Mouse (Mus musculus) lung, postnatal 36 days (tissue): Measurements from ENCODE around the gene Rab11fip4.

Experiments used
- DNase-seq: peaks from one replicate; pipeline ENCODE4 v3.0.0; 2022; ENCODE audit warnings: mixed read lengths

The Rab11fip4 gene

GRCm38 (mm10) chr11:79715316-79715715 lies 124.3 kb downstream of the Rab11fip4 start:
- peak; percentile 61 for DNase-seq

DNA sequence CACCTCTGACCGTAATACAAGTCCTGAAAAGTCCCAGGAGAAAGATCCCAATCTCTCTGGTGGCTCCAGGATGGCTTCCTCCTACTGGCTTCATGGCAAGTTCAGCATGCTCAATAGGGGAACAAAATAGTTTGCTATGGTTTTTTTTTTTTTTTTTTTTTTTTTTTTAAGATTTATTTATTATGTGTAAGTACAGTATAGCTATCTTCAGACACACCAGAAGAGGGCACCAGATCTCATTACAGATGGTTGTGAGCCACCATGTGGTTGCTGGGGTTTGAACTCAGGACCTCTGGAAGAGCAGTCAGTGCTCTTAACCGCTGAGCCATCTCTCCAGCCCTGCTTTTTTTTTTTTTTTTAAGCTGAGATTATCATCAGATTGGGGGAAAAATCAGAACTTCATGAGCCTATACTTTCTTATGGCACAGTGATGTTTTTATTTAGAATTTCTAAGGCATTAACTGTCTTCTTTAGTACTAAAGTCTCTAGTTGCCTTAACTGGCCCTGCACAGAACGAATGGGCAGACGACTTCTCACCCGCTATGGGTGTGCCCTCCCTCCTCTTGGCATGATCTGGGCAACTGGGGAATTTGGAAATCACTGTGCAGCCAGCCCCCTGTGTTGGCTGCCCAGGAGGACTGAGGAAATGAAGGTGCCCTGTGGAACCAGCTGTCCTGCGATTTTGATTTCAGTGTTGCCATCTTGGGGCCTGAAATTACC lies 124.9 kb downstream of the Rab11fip4 start:
- peak; percentile 34 for DNase-seq

- DNase-seq = peak; percentile 26
Observed at GRCm38 (mm10) chr11:79716453-79716749, 125.4 kb downstream of the Rab11fip4 start.

DNA sequence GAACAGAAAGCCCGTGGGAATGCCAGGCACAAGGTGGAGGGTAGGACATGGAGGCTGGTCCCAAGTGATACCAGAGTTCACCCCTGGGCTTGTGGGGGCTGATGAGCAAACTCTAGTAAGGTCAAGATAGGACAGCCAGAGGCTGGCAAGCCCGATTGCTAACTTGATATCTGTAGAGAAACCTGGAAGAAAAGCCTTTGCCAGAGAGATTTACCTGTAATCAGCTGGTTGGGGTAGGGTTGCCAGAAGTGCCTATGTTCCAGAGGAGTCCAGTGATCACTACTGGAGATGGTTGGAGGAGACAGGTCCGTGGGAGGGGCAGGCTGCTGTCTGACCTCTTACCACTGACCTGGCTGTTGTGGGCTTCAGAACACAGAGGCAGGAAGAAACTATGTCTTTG lies 126.3 kb downstream of the Rab11fip4 start:
- no peak for DNase-seq

GRCm38 (mm10) chr11:79717801-79718200 lies 126.8 kb downstream of the Rab11fip4 start:
- no peak for DNase-seq

DNA sequence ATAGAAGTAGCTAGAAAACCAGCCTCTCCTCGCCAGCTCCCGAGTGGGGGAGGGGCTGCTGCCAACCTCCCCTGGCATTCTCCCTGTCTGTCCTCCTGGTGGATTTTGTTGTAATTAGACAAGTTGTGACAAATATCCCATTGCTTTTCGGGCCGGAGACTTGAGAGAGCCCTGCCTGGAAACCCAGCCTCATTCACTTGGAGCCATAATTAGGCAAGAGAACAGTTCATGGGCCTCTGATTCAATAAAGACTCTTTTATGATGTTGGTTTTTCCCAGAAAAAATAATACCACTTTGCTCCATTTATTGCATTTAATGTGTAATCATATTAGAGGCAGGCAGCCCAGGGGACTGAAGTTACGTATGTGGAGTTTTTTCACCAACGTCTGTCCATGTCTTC lies 127.2 kb downstream of the Rab11fip4 start:
- DNase-seq = no peak

DNA sequence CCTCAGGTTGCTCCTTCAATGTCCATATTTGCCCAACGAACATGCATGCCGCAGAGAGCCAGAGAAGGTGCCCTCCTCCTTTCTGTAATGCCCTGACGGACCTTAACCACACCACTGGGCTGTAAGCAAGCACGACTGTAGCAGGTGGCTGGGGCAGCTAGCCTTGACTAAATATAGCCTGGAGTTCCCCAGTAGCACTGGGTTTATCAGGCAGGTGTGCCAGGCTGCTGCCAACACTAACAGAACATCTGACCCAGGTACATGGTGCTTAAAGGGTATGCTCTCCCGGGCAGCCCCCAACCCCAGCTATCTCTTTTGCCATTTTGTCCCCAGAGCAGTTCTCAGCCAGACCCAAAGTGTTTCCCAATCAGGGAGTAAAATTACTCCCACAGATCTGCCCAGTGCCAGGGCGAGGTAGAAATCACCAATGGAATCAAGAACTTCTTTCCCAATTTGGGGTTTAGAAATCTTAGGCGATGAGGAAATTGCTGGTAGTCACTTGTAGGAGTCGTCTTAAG lies 127.9 kb downstream of the Rab11fip4 start:
- peak; percentile 73 for DNase-seq

GRCm38 (mm10) chr11:79720737-79721136 lies 129.7 kb downstream of the Rab11fip4 start:
- no peak for DNase-seq

GRCm38 (mm10) chr11:79722811-79723210 lies 131.8 kb downstream of the Rab11fip4 start:
- DNase-seq = peak; percentile 37

DNA sequence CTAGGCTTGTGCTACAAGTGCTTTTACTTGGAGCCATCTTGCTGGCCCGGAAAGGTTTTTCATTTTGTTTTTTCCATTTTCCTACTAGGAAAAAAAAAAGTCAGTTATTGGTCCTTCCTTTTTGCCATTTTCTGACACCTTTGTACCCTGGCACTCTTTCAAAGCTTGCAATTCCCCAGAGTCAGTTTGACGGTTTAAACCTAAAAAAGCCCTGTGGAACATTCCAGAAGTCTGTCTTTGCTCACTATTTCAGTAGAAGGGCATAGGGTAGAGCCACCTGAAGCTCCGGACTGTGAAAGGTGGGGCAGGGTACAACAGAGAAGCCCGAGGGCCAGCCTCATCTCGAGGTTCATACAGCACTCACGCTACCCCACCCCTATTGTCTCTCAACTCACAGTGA lies 134.0 kb downstream of the Rab11fip4 start:
- no peak for DNase-seq

GRCm38 (mm10) chr11:79729231-79730047 lies 138.4 kb downstream of the Rab11fip4 start:
- peak; percentile 88 for DNase-seq

GRCm38 (mm10) chr11:79730462-79730861 lies 139.4 kb downstream of the Rab11fip4 start:
- DNase-seq = no peak

DNA sequence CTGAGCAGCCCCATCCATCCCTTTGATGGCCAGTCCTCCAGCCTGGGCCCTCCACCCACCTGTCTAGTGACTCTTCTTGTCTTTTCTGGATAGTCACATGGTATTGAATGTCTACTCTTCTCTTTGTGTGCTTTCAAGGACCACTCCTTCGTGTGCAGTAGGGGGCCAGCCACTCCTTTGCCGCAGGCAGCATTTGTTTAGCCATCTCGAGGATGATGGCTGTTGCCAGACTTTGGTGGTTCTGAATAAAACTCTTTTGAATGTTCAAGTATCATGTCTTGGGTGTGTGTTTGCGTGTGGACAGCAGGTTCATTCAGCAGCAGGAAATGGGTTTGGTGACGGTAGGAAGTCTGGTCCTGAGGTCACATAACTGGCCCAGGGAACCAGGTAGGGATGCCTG lies 140.5 kb downstream of the Rab11fip4 start:
- no peak for DNase-seq

GRCm38 (mm10) chr11:79733013-79733412 lies 142.0 kb downstream of the Rab11fip4 start:
- DNase-seq = no peak

DNA sequence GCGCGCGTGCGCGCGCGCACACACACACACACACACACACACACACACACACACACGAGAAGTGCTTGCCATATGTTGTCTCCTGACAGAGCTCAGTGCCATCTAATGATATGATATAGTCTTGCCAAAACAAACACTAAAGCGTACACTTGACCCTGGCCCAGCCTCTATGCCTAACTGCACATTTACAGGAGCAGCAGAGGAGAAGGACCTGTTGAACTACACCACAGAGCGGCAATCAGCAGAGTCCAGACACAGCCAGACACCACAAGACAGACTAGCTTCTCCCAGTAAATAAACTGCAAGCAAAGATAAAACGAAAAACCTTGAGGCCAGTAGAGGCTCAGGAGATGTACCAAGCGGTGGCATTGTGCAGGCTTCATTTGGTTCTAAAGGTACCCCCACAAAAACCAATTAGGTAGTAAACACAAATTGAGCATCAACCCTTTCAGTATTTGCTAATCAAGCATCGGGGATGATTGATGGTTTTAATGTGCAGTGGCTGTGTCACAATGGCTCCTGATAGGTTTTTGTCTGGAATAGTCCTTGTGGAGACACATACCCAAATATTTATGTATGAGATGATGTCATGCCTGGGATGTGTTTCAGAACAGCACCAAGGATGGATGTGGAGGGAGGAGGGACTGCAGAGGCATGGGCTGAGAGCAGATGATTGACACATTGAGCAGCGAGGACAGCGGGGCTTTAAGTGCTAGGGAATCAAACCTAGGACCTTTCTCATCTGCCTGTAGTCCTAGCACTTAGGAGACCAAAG lies 145.4 kb downstream of the Rab11fip4 start:
- peak; percentile 62 for DNase-seq

DNA sequence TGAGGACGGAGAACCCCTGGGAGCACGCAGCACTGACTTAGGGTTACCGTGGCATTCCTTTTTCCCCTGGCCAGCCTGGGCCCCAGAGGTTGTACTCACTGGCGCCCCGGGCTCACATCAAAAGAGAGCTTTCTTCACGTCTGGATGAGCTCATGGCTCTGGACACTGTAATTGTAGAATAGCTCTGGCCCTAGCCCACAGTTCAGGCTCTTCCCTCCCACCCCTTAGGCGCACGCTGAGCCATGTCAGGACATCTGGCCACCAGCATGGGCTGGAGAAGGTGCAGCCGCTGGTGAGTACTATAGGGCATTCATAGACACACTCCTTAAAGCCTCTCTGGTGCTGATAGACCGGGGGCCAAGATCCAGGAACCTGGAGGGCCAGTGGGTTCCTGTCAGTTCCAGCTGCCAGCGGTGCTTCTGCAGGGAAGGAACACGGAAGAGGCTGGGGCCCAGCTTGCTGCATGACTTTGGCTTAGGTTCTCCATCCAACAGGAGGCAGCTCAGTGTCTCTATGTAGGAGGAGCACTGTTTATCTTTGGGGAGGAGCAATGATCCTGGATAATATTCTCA lies 146.2 kb downstream of the Rab11fip4 start:
- DNase-seq = no peak

- no peak for DNase-seq
Observed at GRCm38 (mm10) chr11:79737865-79738502, 147.0 kb downstream of the Rab11fip4 start.

GRCm38 (mm10) chr11:79738725-79739558 lies 147.9 kb downstream of the Rab11fip4 start:
- peak; percentile 87 for DNase-seq

- peak; percentile 44 for DNase-seq
Observed at GRCm38 (mm10) chr11:79740740-79741512, 149.9 kb downstream of the Rab11fip4 start.

DNA sequence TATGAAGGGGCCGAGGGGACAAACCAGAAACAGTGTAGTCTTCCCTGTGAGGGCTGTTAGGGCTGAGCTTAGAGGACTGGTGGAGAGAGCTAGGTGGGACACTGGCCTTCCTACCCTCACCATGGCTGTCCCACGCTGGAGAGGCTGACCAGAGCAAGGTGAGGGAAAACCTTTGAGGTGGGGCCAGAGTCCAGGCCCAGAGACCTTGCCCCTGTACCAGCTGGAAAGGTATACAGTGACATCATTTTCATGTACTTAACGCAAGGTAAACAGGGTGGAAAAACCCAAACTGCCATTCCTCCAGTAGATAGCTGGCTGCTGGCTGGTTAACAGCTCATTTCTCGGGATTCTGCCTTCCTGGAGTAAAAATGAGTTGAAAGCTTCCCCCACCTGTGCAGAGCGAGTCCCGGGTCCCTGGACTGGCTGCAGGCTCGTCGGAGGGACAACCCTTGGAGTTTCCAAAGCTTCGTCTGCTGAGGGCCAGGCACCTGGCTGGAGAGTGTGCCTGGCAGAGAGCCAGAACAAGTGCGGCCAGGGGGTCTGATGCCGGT lies 155.6 kb downstream of the Rab11fip4 start:
- no peak for DNase-seq
